Mouse (Mus musculus) kidney, embryonic 15.5 days (tissue): ENCODE results near the gene Ubqlnl. TPM values are rescaled to one million over a fixed set of nuclear protein-coding genes. Genes with fewer than 3 reads are reported as not detected.

ENCODE experiments used
- ATAC-seq: fragments of 200-750 bp; cut with Nextera tagmentation; replicated peaks from 2 replicates; pipeline ENCODE4 v1.8.0; 2017; ENCODE audit warnings: moderate TSS enrichment; ENCODE audit not compliant: low FRiP score
- H3K27ac ChIP-seq: fragments of 300-500 bp; sonication (generic); 2 replicates; pipeline ENCODE4 v1.5.1; 2015; ENCODE audit warnings: mild to moderate bottlenecking, inconsistent platforms
- H3K27me3 ChIP-seq: fragments of 300-500 bp; sonication (generic); 2 replicates; pipeline ENCODE4 v1.6.1; 2015; ENCODE audit warnings: inconsistent platforms
- H3K36me3 ChIP-seq: fragments of 300-500 bp; sonication (generic); 2 replicates; pipeline ENCODE4 v1.6.1; 2015; ENCODE audit warnings: inconsistent platforms
- H3K4me1 ChIP-seq: fragments of 300-500 bp; sonication (generic); 2 replicates; pipeline ENCODE4 v1.6.1; 2015; ENCODE audit warnings: inconsistent platforms
- H3K4me2 ChIP-seq: fragments of 300-500 bp; sonication (generic); 2 replicates; pipeline ENCODE4 v1.6.1; 2015; ENCODE audit warnings: moderate library complexity, mild to moderate bottlenecking, inconsistent platforms
- H3K4me3 ChIP-seq: fragments of 300-500 bp; sonication (generic); replicated peaks from 2 replicates; pipeline ENCODE4 v1.5.1; 2015; ENCODE audit warnings: mild to moderate bottlenecking, inconsistent platforms
- H3K9ac ChIP-seq: fragments of 300-500 bp; sonication (generic); 2 replicates; pipeline ENCODE4 v1.6.1; 2015; ENCODE audit warnings: mild to moderate bottlenecking, inconsistent platforms
- H3K9me3 ChIP-seq: fragments of 300-500 bp; sonication (generic); replicated peaks from 2 replicates; pipeline ENCODE4 v1.6.1; 2016; ENCODE audit warnings: inconsistent platforms
- WGBS: fragments of 180-500 bp; shearing (Covaris S2); methylation state at CpG from one replicate; pipeline ENCODE4 v1.1.7; 2015; ENCODE audit warnings: mixed read lengths; 5-methylcytosine and 5-hydroxymethylcytosine counted together
- polyA plus RNA-seq: library from polyadenylated mRNA; unstranded; fragments of >200 nt; fragmentation: Nextera tagmentation; extraction: Ambion mirVana; gene quantifications from 2 replicates; pipeline ENCODE4 v1.2.1, GENCODE M21; 2015

The Ubqlnl gene
- polyA plus RNA-seq, 1 experiment from 2014 or later, result not detected

GRCm38 (mm10) chr7:104129726-104130125, 20.6 kb downstream of the Ubqlnl start, which contains the start of gene Ubqln5:
Ubqln5 (minus strand) TSS chr7:104129826.
- no peak within 1 kb of the TSS for H3K9ac ChIP-seq
- H3K27me3 ChIP-seq, result no peaks in the 10 kb centered on the region
- no peak within 1 kb of the TSS for H3K4me2 ChIP-seq
- ATAC-seq, result no peak
- no peak within 1 kb of the TSS for H3K4me3 ChIP-seq
- WGBS, result 88% methylated on average over 5 of the region's 5 CpGs
- no peak within 1 kb of the TSS for H3K27ac ChIP-seq
- no peaks in the 10 kb centered on the region for H3K4me1 ChIP-seq
- no peaks in the 10 kb centered on the region for H3K36me3 ChIP-seq
- no peaks in the 10 kb centered on the region for H3K9me3 ChIP-seq

DNA sequence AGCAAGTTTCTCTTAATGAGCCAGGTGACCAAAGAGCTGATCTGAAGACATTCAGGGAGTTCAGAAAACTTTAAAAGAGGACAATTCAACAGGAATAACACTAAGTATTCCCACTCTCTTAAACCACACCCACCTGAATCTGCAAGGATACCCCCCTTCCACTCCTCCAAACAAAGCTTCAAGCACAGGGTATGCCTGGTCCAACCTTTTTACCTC, 45.7 kb downstream of the Ubqlnl start, which contains the start of gene Olfr646:
Gene Olfr646 (plus strand): TSS at position 117 of the 216 bp plus-strand sequence.
- Histone ChIP-seq H3K4me3 (no peak within 1 kb of the TSS), H3K27me3 (no peaks in the 10 kb centered on the region), H3K4me2 (no peak within 1 kb of the TSS), H3K9me3 (no peaks in the 10 kb centered on the region), H3K4me1 (no peaks in the 10 kb centered on the region), H3K36me3 (no peaks in the 10 kb centered on the region), H3K9ac (no peak within 1 kb of the TSS), H3K27ac (no peak within 1 kb of the TSS)
- no peak for ATAC-seq

- Histone ChIP-seq H3K9me3 (no peaks in the 10 kb centered on the region), H3K4me1 (no peaks in the 10 kb centered on the region), H3K4me2 (no peak overlapping the region), H3K27ac (no peak overlapping the region), H3K36me3 (no peaks in the 10 kb centered on the region), H3K4me3 (no peak overlapping the region), H3K27me3 (no peaks in the 10 kb centered on the region), H3K9ac (no peak overlapping the region)
- no peak for ATAC-seq
- WGBS, result 35% methylated on average over 4 of the region's 4 CpGs
Measured at GRCm38 (mm10) chr7:104103913-104104756, 46.2 kb downstream of the Ubqlnl start.

Other genes starting within 250 kb of the Ubqlnl start
- gene Olfr65, start 247.1 kb downstream of the Ubqlnl start, polyA plus RNA-seq, result not detected in 2 replicates
- gene Olfr631, start 221.7 kb downstream of the Ubqlnl start, polyA plus RNA-seq, result not detected in 2 replicates
- gene Olfr632, start 216.2 kb downstream of the Ubqlnl start, polyA plus RNA-seq, result not detected in 2 replicates
- not detected in 2 replicates for gene Olfr633, start 206.1 kb downstream of the Ubqlnl start, polyA plus RNA-seq
- not detected in 2 replicates for gene Olfr635, start 179.4 kb downstream of the Ubqlnl start, polyA plus RNA-seq
- not detected in 2 replicates for gene Olfr638, start 151.8 kb downstream of the Ubqlnl start, polyA plus RNA-seq
- gene Olfr639, start 133.3 kb downstream of the Ubqlnl start, polyA plus RNA-seq, result 0.03 TPM in 1 of 2 replicates, not detected in the other
- not detected in 2 replicates for gene Olfr640, start 125.0 kb downstream of the Ubqlnl start, polyA plus RNA-seq
- not detected in 2 replicates for gene Olfr641, start 115.1 kb downstream of the Ubqlnl start, polyA plus RNA-seq
- not detected in 2 replicates for gene Olfr642, start 97.9 kb downstream of the Ubqlnl start, polyA plus RNA-seq
- gene 4930516K23Rik, start 89.1 kb downstream of the Ubqlnl start, polyA plus RNA-seq, result not detected in 2 replicates
- not detected in 2 replicates for gene Olfr644, start 78.7 kb downstream of the Ubqlnl start, polyA plus RNA-seq
- not detected in 2 replicates for gene Olfr645, start 65.1 kb downstream of the Ubqlnl start, polyA plus RNA-seq
- gene Olfr646, start 45.7 kb downstream of the Ubqlnl start, polyA plus RNA-seq, result not detected in 2 replicates
- gene Ubqln5, start 20.7 kb downstream of the Ubqlnl start, polyA plus RNA-seq, result not detected in 2 replicates
- gene Olfr643, start 13.2 kb downstream of the Ubqlnl start, polyA plus RNA-seq, result not detected in 2 replicates
- not detected in 2 replicates for gene Ubqln3, start 7.3 kb downstream of the Ubqlnl start, polyA plus RNA-seq
- not detected in 2 replicates for gene Olfm5, start 14.3 kb upstream of the Ubqlnl start, polyA plus RNA-seq
- 0.10 and 0.14 TPM in 2 replicates for gene Olfr648, start 32.8 kb upstream of the Ubqlnl start, polyA plus RNA-seq
- not detected in 2 replicates for gene Olfr649, start 45.4 kb upstream of the Ubqlnl start, polyA plus RNA-seq
- 1.9 and 2.2 TPM in 2 replicates for gene Trim6, start 68.2 kb upstream of the Ubqlnl start, polyA plus RNA-seq
- 2.0 and 2.1 TPM in 2 replicates for gene Trim34a, start 93.9 kb upstream of the Ubqlnl start, polyA plus RNA-seq
- gene Trim5, start 137.5 kb upstream of the Ubqlnl start, polyA plus RNA-seq, result 0.30 and 0.38 TPM in 2 replicates
- gene Trim12a, start 164.9 kb upstream of the Ubqlnl start, polyA plus RNA-seq, result 7.1 and 7.5 TPM in 2 replicates
- gene Trim34b, start 178.9 kb upstream of the Ubqlnl start, polyA plus RNA-seq, result 0.09 TPM in 1 of 2 replicates, not detected in the other
- 2.2 and 2.3 TPM in 2 replicates for gene Trim12c, start 202.8 kb upstream of the Ubqlnl start, polyA plus RNA-seq
- 0.09 TPM in 1 of 2 replicates, not detected in the other for gene Trim30b, start 219.3 kb upstream of the Ubqlnl start, polyA plus RNA-seq